Mouse (Mus musculus) small intestine, adult 2 months (tissue): Measurements from ENCODE around the gene Nrip1.

Experiments used
- CTCF ChIP-seq: fragments of 200-500 bp; IDR thresholded peaks from 2 replicates; pipeline ENCODE4 v1.5.1; 2012; ENCODE audit warnings: low read depth, mild to moderate bottlenecking, control low read depth, inconsistent platforms, low read length, moderate library complexity, mixed read lengths; ENCODE audit not compliant: insufficient replicate concordance, insufficient read length; ENCODE audit errors: extremely low read depth
- POLR2A ChIP-seq: fragments of 200-500 bp; IDR thresholded peaks from 2 replicates; pipeline ENCODE4 v1.6.1; 2012; ENCODE audit warnings: low read depth, mild to moderate bottlenecking, control low read depth, inconsistent platforms, low read length, moderate library complexity

DNA sequence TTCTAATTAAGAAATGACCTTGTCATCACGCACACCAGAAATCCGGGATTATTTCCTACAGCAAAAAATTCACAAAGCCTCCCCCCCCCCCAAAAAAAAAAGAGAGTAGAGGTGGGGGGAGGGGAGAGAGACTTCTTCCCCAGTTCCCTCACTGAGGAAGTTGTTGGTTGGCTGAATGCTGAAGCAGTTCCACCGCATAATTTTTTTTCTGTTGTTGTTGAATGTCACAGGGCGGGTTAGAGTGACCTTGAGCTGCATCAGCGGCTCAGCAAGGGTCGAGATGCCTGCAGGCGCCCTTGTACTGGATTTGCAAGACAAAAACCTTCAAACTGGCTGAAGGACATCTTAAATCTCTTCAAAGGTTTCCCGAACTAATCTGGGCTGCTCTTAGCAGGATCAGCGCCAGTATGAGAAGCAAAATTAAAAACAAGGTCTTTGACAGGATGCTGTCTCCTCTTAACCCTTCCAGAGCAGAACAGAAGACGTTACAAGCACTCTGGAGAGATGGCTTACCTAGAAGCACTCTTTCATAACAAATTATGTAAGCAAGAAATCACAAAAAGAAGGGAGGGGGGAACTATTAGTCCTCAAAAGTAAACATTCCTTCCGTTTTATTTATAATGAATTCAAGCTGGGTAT lies 52.0 kb downstream of the Nrip1 start:
- TF ChIP-seq CTCF (no peak), POLR2A (no peak)
